Mouse (Mus musculus) erythroid progenitor cell, adult 5-6 weeks (primary cell): ENCODE measurements around the gene Chd2. TPM values are rescaled to one million over a fixed set of nuclear protein-coding genes. Genes with fewer than 3 reads are reported as not detected.

Experiments used
- ATAC-seq: replicated peaks from 2 replicates; pipeline ENCODE4 v1.8.0; 2016; ENCODE audit warnings: moderate number of reproducible peaks, mild to moderate bottlenecking, moderate TSS enrichment, inconsistent platforms; ENCODE audit not compliant: poor library complexity, low FRiP score, severe bottlenecking
- total RNA-seq, 2 experiments: library from RNA; stranded (forward) in 1 of 2; stranded (reverse) in 1 of 2; fragments of 150-400 nt in 1 of 2; fragments of 186-747, 209-891 nt in 1 of 2; gene quantifications; 2 replicates each; pipeline versions ENCODE4 v1.2.3 to v1.2.4; 2015 to 2017; ENCODE audit warnings: low replicate concordance in 2 of 2

Chd2 gene
- total RNA-seq, 2 experiments from 2014 or later: 106 to 179 TPM

DNA sequence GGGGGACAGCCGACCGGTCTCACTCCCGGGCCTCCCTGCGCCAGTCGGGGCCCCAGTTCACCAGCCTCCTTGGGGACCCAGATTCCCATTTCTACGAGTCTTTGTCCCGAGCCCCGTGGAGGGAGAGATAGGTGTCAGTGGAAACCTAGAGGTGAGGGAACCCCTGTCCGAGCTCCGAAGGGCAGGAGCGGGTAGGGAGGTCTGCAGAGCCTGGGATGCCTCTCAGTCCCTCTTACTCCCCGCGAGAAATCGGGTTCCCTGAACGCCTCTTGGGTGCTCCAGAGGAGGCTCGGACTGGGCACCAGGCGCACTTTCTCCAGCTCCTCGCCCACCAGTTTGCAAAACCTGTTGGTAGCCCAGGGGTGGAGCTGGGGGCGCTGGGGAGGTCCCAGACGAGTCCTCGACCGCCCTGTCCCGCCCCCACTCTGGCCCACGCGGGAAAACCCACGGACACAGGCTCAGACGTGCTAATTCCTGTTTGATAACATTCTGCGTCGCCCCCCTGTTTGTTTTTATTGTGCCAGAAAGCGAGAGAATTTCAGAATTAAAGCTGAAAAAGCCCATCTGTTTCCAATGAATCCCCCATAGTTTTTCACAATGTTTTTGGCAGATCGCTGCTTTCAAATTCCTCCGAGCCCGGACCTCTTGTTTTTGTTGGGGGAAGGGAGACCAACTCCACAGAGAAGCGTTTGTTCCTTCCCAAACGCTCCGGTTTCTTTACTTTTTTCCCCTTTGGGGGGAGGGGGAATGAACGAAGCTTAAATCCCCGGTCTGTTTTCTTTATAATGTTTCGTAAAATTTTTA, 149.9 kb downstream of the Chd2 start:
- ATAC-seq: no peak

DNA sequence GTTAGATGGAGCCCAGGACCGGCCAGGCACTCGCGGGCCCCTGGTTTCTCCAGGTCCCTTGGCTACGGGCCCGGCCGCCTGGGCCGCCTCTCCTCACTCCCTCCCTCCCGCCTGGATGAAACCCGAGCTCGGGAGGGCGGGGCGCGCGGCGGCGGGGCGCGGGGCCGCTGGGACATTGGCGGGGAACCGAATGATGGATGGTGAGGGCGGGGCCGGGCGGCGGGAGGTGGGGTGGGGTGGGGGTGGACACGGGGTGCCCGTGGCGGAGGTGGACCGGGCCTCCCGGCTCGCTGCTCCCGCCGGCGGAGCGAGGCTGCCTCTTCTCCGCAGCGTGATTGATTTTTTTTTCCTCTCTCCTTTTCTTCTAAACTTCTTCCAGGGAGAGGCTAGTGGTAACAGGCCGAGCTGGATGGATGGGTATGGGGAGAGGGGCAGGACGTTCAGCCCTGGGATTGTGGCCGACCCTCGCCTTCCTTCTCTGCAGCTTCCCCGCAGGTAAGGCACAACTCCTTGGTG, 150.6 kb downstream of the Chd2 start:
- ATAC-seq: no peak

DNA sequence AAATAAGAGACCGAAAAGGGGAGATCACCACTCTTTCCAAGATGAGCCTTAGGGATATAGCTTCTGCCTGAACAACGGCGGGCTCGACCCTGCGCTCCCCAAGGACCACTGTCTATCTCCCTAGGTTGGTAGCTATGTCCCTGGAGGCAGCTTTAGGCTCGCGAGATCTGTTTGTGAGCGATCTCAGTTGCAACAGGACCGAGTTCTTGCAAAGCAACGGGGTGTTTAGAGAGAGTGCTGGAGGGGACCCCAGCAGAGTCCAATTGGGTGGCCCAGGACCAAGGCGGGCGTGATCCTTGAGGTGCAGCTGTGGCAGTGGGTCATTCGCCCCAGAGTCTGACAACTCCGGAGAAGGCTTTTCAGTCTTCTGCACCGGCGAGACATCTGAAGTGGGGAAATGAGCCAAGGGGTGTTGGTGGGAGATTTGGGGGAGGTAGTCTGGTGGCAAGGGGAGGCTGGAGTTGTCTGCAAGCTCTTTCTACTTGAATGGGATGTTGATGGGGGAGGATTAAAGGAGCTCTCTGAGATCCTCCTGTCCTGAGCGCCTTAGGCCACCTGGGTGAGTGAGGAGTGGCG, 151.1 kb downstream of the Chd2 start:
- ATAC-seq: no peak

DNA sequence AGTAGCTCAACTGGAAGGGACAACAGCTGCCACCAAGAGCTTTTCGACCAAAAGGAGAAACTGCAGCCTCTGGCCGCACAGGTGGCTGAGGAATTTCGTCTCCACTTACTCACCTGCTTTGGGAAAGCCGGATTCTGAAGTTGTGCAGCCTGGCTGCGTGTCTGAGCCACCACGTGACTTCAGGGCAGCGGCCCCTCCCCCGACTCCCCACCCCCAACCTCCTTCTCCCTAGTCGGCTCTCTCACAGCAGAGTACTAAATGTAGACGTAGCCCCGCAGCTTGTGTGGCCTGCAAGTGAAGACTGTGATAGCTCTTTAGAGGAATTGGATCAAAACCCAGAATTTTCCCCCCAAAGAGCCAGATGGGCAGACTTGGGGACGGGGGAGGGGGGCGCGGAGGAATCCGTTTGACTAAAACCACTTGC, 151.7 kb downstream of the Chd2 start:
- ATAC-seq: no peak

DNA sequence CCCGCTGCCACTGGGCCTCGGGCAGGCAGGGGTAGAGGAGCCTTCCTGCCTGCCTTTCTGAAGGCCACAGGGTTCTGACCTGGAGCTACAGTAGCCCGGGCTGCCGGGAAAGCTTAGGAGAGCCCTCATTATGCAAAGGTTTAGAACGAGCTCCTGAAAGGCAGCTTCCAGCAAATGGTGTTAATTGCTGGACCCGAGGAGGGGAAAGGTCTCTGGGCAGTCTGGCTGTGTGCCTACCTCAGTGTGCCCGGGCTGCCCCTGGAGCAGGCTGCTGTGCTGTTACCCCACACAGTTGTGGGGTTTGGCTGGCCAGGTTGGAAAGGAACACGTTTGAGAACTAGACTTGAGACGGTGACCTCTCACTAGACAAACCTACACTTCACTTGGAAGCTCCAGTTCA, 152.2 kb downstream of the Chd2 start:
- no peak for ATAC-seq

DNA sequence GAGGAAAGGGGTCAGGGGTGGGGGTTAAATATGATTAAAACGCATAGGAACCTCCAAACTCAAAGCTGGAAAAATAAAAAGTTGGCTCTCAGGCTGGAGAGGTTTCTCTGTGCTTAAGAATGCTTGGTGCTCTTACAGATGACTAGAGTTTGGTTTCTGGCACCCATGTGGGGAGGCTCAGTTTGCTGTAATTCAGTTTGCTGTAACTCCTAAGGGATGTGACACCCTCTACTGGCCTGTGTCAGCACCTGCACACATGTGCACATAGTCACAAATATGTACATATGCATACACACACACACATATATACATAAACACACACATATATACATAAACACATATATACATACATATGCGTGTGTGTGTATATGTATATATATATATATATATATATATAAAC, 152.8 kb downstream of the Chd2 start:
- ATAC-seq: no peak

DNA sequence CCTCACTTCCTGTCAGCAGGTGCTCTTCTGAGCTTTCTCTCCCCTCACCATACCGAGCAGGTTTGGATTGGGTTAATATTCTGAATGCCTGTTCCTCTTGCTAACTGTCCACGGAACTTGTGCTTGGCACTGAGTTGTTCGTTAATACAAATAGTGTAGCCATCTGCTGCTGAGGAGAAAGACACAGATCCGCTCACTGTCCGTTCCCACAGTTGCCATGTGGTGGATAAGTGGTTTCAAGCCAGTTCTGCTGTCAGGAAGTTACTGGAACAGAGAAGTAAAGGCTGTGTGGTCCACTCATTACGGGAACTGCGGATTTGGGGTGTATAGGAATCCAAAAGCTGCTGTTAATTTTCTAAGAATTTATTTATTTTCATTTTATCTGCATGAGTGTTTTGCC, 158.8 kb downstream of the Chd2 start:
- no peak for ATAC-seq

DNA sequence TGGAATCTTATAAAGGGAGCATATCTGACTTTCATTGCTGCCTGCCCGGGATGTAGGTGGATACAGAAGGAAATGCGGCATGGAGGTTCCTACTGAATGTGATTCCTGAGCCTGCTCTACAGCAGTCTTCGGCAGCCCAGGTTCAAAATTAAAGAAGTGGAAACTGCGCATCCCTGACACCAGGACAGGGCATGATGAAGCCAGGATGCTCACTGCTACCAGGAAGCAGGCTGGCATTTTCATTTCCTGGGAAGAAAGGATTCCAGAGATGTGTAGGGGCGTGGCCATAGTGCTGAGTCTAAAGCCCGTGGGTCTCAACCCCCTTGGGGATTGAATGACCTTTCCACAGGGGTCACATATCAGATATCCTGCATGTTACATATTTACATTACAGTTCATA, 163.6 kb downstream of the Chd2 start:
- ATAC-seq: no peak

DNA sequence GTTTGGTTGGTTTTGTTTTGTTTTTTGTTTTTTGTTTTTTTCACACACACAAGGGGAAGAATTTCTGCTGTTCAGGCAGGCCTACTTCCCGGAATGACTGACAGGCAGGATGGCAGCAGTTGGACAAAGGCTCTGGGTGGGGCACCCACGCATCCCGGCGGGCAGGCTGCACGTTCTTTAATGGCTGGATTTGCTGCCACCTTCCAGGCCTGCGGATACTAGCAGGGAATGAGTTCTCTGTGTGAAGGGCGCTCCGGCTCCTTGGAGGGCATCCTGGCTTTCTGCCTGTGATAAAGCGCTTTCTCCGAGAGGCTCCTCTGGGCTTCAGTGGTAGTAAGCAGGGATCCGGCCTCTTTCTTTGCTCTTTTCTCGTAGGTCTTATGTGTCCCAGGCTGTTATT, 164.3 kb downstream of the Chd2 start:
- no peak for ATAC-seq

Other genes starting within 250 kb of the Chd2 start
- not detected in 2 replicates for gene Rgma, start 166.3 kb downstream of the Chd2 start, total RNA-seq (2015; ENCODE audit: low replicate concordance)
- not detected in 2 replicates for gene Rgma, start 166.3 kb downstream of the Chd2 start, total RNA-seq (2017; ENCODE audit: low replicate concordance)
- 0.72 and 2.1 TPM in 2 replicates for gene Fam174b, start 198.5 kb upstream of the Chd2 start, total RNA-seq (2015; ENCODE audit: low replicate concordance)
- 0.45 and 0.51 TPM in 2 replicates for gene Fam174b, start 198.5 kb upstream of the Chd2 start, total RNA-seq (2017; ENCODE audit: low replicate concordance)